Mouse (Mus musculus) forebrain, embryonic 15.5 days (tissue): ENCODE data around the gene Mtif3. TPM values are rescaled to one million over a fixed set of nuclear protein-coding genes. Genes with fewer than 3 reads are reported as not detected.

Source experiments
- ATAC-seq: fragments of 200-750 bp; cut with Nextera tagmentation; replicated peaks from 2 replicates; pipeline ENCODE4 v1.8.0; 2017; ENCODE audit warnings: mild to moderate bottlenecking, moderate TSS enrichment, moderate library complexity
- H3K27ac ChIP-seq: fragments of 300-500 bp; sonication (generic); replicated peaks from 2 replicates; pipeline ENCODE4 v1.5.1; 2015; ENCODE audit warnings: mild to moderate bottlenecking, inconsistent platforms
- H3K27me3 ChIP-seq: fragments of 300-500 bp; sonication (generic); 2 replicates; pipeline ENCODE4 v1.6.1; 2015; ENCODE audit warnings: inconsistent platforms
- H3K36me3 ChIP-seq: fragments of 300-500 bp; sonication (generic); 2 replicates; pipeline ENCODE4 v1.6.1; 2015; ENCODE audit warnings: mild to moderate bottlenecking, inconsistent platforms
- H3K4me1 ChIP-seq: fragments of 300-500 bp; sonication (generic); 2 replicates; pipeline ENCODE4 v1.6.1; 2015; ENCODE audit warnings: inconsistent platforms
- H3K4me2 ChIP-seq: fragments of 300-500 bp; sonication (generic); replicated peaks from 2 replicates; pipeline ENCODE4 v1.6.1; 2015; ENCODE audit warnings: mild to moderate bottlenecking, inconsistent platforms
- H3K4me3 ChIP-seq: fragments of 300-500 bp; sonication (generic); 2 replicates; pipeline ENCODE4 v1.5.1; 2015; ENCODE audit warnings: mild to moderate bottlenecking, inconsistent platforms
- H3K9ac ChIP-seq: fragments of 300-500 bp; sonication (generic); replicated peaks from 2 replicates; pipeline ENCODE4 v1.6.1; 2015; ENCODE audit warnings: mild to moderate bottlenecking, inconsistent platforms
- H3K9me3 ChIP-seq: fragments of 300-500 bp; sonication (generic); 2 replicates; pipeline ENCODE4 v1.6.1; 2016; ENCODE audit warnings: inconsistent platforms
- WGBS: fragments of 180-500 bp; shearing (Covaris S2); methylation state at CpG from one replicate; pipeline ENCODE4 v1.1.7; 2015; ENCODE audit warnings: mixed read lengths; 5-methylcytosine and 5-hydroxymethylcytosine counted together
- polyA plus RNA-seq: library from polyadenylated mRNA; unstranded; fragments of >200 nt; fragmentation: Nextera tagmentation; extraction: Ambion mirVana; gene quantifications from 2 replicates; pipeline ENCODE4 v1.2.1, GENCODE M21; 2015

Mtif3 gene
- polyA plus RNA-seq, 1 experiment from 2014 or later: 28.7 TPM

DNA sequence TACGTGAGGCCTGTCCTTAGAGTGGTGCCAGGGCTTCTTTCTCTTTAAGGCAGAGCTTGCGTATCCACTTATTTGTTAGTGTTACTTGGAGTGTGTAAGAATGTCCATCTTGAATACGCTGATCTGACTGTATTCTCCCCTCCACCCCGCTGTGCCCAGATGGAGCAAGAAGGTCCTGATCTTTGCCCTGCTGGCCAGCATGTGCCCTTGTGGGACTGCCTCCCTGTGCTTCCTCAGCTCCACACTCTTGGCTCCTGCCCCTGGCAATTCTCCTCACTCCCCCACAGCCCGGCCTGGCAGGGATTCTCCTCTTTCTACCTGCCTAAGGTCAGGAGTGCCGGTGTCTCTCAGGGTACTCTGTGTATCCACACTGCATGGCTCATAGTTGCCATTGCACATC lies 17.8 kb upstream of the Mtif3 start:
- H3K4me3 ChIP-seq: no peak overlapping the region
- ATAC-seq: no peak
- no peak overlapping the region for H3K4me2 ChIP-seq
- no peaks in the 10 kb centered on the region for H3K36me3 ChIP-seq
- no peaks in the 10 kb centered on the region for H3K9me3 ChIP-seq
- 84% methylated on average over 6 of the region's 6 CpGs for WGBS
- H3K27ac ChIP-seq: no peak overlapping the region
- H3K4me1 ChIP-seq: peaks cover 9% of the 10 kb centered on the region
- peaks cover 23% of the 10 kb centered on the region for H3K27me3 ChIP-seq
- no peak overlapping the region for H3K9ac ChIP-seq

DNA sequence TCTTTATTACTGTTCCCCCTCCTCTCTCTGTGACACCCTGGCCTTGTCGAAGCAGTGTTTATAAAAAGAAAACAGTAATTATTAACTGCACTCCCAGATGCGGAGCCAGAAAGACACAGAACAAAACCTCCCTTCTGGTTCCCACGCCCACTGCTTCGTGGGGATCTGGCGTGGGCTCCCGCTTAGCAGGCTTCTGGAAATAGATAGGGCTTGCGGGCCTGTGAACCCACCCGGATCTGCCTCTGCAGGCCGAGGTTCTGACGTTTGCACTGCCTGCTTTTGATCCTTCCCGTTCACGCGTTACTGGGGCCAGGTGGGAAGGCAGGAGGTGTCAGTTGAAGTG lies 11.2 kb upstream of the Mtif3 start:
- H3K27ac ChIP-seq: no peak overlapping the region
- no peak for ATAC-seq
- H3K4me1 ChIP-seq: no peaks in the 10 kb centered on the region
- no peak overlapping the region for H3K9ac ChIP-seq
- H3K9me3 ChIP-seq: no peaks in the 10 kb centered on the region
- 63% methylated on average over 13 of the region's 13 CpGs for WGBS
- H3K4me3 ChIP-seq: no peak overlapping the region
- H3K4me2 ChIP-seq: no peak overlapping the region
- no peaks in the 10 kb centered on the region for H3K36me3 ChIP-seq
- H3K27me3 ChIP-seq: peaks cover 12% of the 10 kb centered on the region; the same call in 1 of the 2 replicates

DNA sequence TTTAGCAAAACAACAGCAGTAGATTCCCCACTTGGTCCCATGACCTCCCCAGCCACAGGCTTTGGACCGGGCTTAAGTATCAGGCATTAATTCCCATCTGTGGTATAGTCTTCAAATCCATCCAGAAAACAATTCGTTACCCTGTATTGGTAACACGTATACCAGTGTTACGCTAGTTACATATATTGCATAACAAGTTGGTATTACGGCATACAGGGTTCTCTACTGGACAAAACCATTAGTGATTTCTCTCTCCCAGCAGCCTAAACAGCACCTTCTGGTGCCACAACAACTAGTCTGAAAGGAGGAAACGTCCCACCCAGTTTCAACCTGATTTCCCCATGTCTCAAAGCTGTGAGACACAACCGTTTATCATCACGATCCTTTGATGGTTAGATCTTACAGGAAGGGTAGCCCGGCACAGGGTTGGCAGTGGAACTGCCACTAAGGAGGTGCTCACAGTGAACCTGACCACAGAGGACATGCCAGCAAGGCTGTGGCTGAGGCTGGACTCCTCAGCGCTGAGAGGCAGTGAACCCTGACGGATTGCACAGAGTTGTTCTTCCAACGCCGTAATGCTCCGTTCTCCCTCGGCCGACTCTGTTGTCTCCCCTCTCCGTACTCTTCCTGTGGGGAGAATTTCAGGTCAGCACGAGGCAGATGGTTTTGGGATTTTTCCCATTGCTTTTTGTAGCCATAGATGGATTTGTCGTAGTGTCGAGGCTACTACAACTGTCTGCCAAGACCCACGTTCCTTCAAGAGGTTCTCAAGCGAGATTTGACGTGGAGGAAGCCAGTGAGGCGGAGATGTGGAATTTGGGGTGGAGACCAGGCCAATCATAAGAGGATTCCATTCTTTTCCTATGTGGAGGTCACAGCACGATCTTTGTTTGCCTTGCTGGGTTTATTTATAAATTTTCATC lies 10.5 kb upstream of the Mtif3 start:
- WGBS: 83% methylated on average over 25 of the region's 25 CpGs
- H3K9me3 ChIP-seq: no peaks in the 10 kb centered on the region
- peaks cover 15% of the 10 kb centered on the region; the same call in 1 of the 2 replicates for H3K27me3 ChIP-seq
- no peak overlapping the region for H3K4me2 ChIP-seq
- H3K4me1 ChIP-seq: peaks cover 2% of the 10 kb centered on the region
- no peak overlapping the region for H3K4me3 ChIP-seq
- no peak overlapping the region for H3K9ac ChIP-seq
- ATAC-seq: no peak
- H3K27ac ChIP-seq: no peak overlapping the region
- H3K36me3 ChIP-seq: no peaks in the 10 kb centered on the region

DNA sequence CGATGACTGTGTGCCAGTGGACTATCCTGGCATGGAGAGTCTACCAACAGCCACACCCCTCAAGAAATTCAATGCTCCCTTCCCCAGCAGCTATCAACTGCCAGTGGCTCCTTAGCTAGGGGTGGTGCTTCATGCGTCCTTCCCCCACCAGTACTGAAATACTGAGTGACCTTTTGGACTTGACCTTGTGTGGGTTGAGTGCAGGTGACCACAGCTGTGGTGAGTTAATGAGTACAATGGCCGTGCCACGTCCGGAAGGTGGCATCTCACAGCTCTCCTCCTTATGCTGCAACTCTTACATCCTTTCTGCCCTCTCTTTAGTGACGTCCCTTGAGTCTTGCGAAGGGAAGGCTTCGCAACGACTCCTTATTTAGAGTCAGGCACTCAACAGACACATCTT lies 9.8 kb upstream of the Mtif3 start:
- Histone ChIP-seq H3K27me3 (peaks cover 15% of the 10 kb centered on the region; the same call in 1 of the 2 replicates), H3K9me3 (no peaks in the 10 kb centered on the region), H3K27ac (no peak overlapping the region), H3K36me3 (no peaks in the 10 kb centered on the region), H3K4me1 (peaks cover 5% of the 10 kb centered on the region), H3K9ac (no peak overlapping the region), H3K4me3 (no peak overlapping the region), H3K4me2 (no peak overlapping the region)
- ATAC-seq: no peak
- WGBS: 93% methylated on average over 9 of the region's 9 CpGs

DNA sequence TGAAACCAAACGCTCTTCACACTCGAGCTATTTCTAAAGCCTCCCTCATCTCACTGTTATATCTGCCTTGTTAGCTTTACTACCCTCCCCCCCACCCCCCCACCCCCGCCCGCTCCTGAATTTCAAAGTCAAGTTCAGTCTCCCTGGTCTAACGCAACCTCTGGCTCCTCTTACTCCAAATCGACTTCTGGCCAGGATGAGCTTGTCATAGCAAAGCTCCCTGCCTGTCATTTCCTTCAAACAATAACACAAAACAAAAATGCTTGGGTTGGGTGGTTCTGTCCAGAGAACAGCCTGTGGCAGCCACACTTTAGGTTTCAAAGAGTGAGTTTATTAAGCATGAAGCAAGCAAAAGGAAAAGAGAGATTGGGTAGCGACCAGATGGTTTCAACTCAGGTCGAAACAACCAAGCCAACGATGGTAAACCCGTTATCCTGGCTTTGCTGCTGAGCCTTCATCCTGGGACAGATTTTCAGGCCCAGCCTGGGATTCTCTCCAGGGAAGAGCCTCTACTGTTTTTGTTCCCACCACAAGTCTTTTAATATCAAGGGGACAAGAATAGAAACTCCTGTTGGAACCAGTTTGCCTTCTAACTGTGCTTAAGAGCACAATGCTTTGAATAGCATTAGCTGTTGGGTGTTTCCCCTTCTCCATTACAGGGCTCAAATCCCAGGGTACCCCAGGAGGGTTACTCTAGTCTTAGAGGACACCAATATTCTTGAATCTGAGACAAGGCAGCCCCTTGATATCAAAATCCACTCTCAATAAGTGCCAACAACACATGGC lies 8.4 kb upstream of the Mtif3 start:
- Histone ChIP-seq H3K36me3 (no peaks in the 10 kb centered on the region), H3K9ac (no peak overlapping the region), H3K4me1 (peaks cover 5% of the 10 kb centered on the region), H3K4me3 (no peak overlapping the region), H3K27me3 (peaks cover 15% of the 10 kb centered on the region; the same call in 1 of the 2 replicates), H3K9me3 (no peaks in the 10 kb centered on the region), H3K27ac (no peak overlapping the region), H3K4me2 (no peak overlapping the region)
- 75% methylated on average over 10 of the region's 10 CpGs for WGBS
- ATAC-seq: no peak

DNA sequence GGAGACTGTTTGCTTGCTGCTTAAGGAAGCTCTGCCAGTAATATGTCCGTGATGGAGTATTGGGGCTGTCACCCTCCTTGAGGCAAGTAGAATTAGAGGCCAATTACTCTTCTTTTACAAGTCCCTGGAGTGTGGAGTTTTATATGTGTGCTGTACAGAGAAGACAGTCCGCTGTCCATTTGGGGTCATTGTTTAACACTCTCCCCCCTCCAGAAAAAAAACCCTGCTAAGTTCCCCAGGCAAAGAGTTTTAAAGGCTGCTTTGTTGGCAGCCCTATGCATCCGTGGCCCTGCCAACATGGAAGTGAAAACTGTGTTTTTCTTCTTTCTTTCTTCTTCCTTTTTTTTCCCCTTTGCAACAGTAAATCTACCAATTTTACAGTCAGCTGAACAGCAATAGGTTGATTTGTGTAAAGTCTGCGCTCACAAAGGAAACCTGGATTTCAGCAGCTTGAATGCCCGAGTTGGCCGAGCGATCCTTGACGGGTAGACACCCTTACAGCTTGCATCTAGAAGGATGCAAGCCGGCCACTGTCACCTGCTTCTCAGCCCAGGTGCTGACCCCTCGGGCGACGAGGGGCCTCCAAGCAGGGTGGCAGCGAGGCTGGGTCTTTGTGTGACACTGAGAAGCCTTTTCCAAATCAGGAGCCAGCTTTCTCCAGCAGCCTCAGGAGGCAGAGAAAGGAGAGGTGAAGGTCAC lies 5.2 kb upstream of the Mtif3 start:
- Histone ChIP-seq H3K9ac (0 out of 2 replicates have a peak overlapping the region, but pooled peaks have one; percentile 2), H3K4me3 (no peak overlapping the region)
- WGBS: 4% methylated on average over 13 of the region's 13 CpGs

DNA sequence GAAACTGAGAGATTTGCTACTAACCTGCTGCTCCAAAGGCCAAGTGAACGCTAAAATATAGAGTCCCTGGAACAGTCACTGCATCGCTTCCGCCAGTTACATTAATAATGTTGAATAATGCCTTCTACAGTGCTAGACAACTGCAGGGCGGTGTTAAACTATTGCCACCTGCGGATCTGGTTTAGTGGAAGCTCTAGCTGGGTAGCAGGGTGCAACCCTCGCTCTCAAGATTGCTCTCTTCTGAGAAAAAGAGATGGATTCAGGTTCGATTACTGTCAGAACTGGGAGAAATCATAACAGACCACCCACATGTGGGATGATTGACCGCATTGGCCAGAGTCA lies 308 bp upstream of the Mtif3 start:
- H3K9me3 ChIP-seq: no peaks in the 10 kb centered on the region
- H3K4me2 ChIP-seq: peak overlapping the region; percentile 61
- peaks cover 13% of the 10 kb centered on the region for H3K4me1 ChIP-seq
- 52% methylated on average over 8 of the region's 8 CpGs for WGBS
- peak; percentile 19; the same call in 1 of the 2 replicates for ATAC-seq
- peak overlapping the region; percentile 82 for H3K4me3 ChIP-seq
- H3K27ac ChIP-seq: no peak overlapping the region
- peaks cover 4% of the 10 kb centered on the region; the same call in 1 of the 2 replicates for H3K27me3 ChIP-seq
- H3K36me3 ChIP-seq: peaks cover 2% of the 10 kb centered on the region; the same call in 1 of the 2 replicates
- no peak overlapping the region for H3K9ac ChIP-seq

More for the DNA sequence above, 5.2 kb upstream of the Mtif3 start:
- ATAC-seq: no peak
- H3K4me2 ChIP-seq: 0 out of 2 replicates have a peak overlapping the region, but pooled peaks have one; percentile 11
- no peaks in the 10 kb centered on the region for H3K9me3 ChIP-seq
- H3K27ac ChIP-seq: no peak overlapping the region
- H3K4me1 ChIP-seq: peaks cover 8% of the 10 kb centered on the region
- H3K27me3 ChIP-seq: peaks cover 18% of the 10 kb centered on the region; the same call in 1 of the 2 replicates
- no peaks in the 10 kb centered on the region for H3K36me3 ChIP-seq

DNA sequence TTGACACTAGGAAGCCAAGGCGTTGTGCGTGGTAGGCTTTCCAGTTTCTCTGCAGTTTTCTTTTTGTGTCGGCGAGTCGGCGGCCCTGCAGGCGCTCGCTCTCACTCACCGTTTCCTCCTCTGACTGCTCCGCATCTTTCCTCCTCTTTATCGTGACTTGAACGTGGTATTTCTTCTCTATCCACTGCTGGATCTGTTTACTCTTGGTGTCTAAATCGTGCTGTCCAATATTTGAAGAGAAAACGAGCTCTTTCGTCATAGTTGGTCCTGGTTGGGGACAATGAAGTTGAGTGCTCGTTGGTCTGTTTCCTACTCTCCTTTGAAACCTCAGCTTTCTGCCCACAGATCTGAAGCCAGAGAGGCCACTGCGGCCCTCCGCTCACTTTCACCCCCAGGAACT lies 6.9 kb downstream of the Mtif3 start:
- Histone ChIP-seq H3K9me3 (no peaks in the 10 kb centered on the region), H3K27ac (no peak overlapping the region), H3K4me1 (no peaks in the 10 kb centered on the region), H3K36me3 (peaks cover 68% of the 10 kb centered on the region), H3K4me2 (no peak overlapping the region), H3K4me3 (no peak overlapping the region), H3K9ac (no peak overlapping the region), H3K27me3 (no peaks in the 10 kb centered on the region)
- ATAC-seq: no peak
- WGBS: 89% methylated on average over 18 of the region's 18 CpGs

DNA sequence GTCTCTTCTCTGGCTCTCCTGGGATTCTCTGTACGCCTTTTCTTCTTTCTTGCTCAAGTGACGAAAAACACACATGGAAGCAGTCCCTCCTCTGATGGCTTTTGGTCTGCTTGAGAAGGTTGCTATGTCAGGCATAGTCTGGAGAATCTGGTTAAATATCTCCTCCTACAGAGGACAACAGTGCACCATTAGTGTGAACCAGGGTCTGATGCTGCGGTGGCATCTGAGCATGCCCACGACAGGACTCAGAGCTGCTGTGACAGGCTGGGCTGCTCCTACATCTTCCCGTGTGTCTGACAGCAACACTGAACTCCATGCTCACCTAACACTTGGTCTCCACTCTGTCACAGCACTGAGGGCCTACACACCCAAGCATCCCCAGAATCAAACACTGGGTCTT lies 7.9 kb downstream of the Mtif3 start:
- Histone ChIP-seq H3K36me3 (peaks cover 78% of the 10 kb centered on the region), H3K27ac (no peak overlapping the region), H3K9me3 (no peaks in the 10 kb centered on the region), H3K4me1 (no peaks in the 10 kb centered on the region), H3K27me3 (no peaks in the 10 kb centered on the region), H3K4me2 (no peak overlapping the region), H3K9ac (no peak overlapping the region), H3K4me3 (no peak overlapping the region)
- 87% methylated on average over 5 of the region's 5 CpGs for WGBS
- no peak for ATAC-seq

DNA sequence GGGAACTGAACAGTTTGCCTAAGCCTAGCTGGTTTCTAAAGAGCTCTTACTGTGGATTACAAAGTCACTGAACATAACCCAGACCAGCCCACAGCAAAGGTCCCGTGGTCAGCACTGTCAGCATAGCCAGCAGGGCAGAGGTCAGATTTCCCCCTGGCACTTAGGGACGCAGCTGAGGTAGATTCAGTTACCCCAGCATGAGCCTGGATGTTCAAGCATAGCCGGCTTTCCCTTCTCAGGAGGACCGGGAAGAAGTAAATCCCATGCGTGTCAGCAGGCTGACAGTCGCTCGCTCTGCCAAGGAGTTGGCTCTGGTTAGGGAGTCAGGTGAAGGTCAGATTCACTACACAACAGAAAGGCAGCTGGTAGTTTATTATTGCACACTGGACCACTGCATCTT lies 9.0 kb downstream of the Mtif3 start:
- no peak overlapping the region for H3K9ac ChIP-seq

DNA sequence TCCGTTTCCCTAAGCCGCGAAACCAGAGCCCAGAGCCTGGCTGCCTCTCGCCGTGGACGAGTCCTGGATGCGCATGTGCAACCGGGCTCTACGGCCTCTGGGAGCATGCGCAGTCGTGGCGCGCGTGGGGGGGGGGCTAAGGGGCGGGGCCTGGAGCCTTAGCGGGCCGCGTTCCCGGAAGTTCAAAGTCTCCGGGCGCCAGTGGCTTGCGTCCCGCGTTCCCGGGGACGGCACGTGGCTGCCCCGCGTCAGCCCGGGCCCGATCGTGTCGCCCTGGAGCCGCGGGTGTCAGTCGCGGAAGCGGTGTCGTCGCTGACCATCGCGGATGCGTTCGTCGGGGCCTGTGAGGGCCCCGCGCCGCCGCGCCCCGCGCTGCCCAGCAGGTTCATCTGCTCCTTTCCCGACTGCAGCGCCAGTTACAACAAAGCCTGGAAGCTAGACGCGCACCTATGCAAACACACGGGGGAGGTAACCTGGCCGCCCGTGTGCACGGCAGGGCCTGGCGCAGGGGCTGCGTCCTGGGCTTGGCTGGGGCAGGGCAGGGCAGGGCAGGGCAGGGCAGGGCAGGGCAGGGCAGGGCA lies 15.0 kb downstream of the Mtif3 start, which contains the start of gene Gtf3a:
Gene Gtf3a (plus strand): TSS at position 150 of the 581 bp plus-strand sequence.
- Histone ChIP-seq H3K27me3 (0 out of 2 replicates have a peak, but pooled peaks cover 3% of the 10 kb centered on the region), H3K27ac (peak within 1 kb of the TSS; percentile 85), H3K9me3 (no peaks in the 10 kb centered on the region), H3K4me2 (peak within 1 kb of the TSS; percentile 98), H3K4me1 (peaks cover 19% of the 10 kb centered on the region), H3K4me3 (peak within 1 kb of the TSS; percentile 82), H3K9ac (peak within 1 kb of the TSS; percentile 81), H3K36me3 (peaks cover 32% of the 10 kb centered on the region)
- peak; percentile 95 for ATAC-seq
- WGBS: under 1% methylated on average over 62 of the region's 62 CpGs

More for the DNA sequence above, 9.0 kb downstream of the Mtif3 start:
- Histone ChIP-seq H3K36me3 (peaks cover 81% of the 10 kb centered on the region), H3K27me3 (no peaks in the 10 kb centered on the region), H3K27ac (no peak overlapping the region), H3K4me1 (peaks cover 6% of the 10 kb centered on the region), H3K4me2 (no peak overlapping the region), H3K9me3 (no peaks in the 10 kb centered on the region), H3K4me3 (no peak overlapping the region)
- ATAC-seq: no peak
- WGBS: 93% methylated on average over 7 of the region's 7 CpGs
